Mouse (Mus musculus) cerebellum, adult (tissue): Measurements from ENCODE around the gene Ttc25.

Experiments used
- ATAC-seq: cut with Nextera tagmentation; 2 replicates; pipeline ENCODE4 v1.9.2; 2017; ENCODE audit warnings: mild to moderate bottlenecking, moderate library complexity, mixed read lengths; ENCODE audit not compliant: insufficient number of reproducible peaks, low FRiP score, low TSS enrichment

The Ttc25 gene

GRCm38 (mm10) chr11:100619982-100620381 lies 74.6 kb downstream of the Ttc25 start, which contains the start of gene Dnajc7:
Dnajc7 (minus strand) TSS chr11:100620168.
- ATAC-seq, result no peak
